Mouse (Mus musculus): Measurements from ENCODE around the gene Olfr577.

DNA sequence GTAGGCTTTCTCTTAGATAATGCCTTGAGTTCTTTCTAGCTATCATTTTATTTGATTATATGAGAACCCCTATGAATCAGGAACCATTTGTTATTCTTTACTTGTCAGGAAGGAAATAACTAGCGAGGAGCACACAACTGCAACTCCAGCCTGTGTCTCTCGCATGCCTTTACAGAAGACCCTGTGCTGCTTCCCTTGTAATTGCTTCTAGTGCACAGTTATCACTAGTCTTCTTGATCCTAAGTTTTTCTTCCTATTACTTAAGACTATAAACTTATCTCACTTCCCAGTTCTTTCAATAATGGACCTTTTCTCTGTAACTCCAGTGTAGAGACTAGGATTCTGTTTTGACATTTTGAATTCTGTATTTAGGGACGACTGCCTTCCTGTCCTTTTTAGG lies 17.6 kb downstream of the Olfr577 start:
- TF ChIP-seq CTCF (IDR thresholded peaks at IDR 0.05; ENCODE audit: extremely low read depth, insufficient read depth, low read length) (no peak), POLR2A (IDR thresholded peaks at IDR 0.05; ENCODE audit: extremely low read depth, insufficient read depth, low read length) (no peak)
